Mouse (Mus musculus): ENCODE measurements around the gene Il12rb1. TPM values are rescaled to one million over a fixed set of nuclear protein-coding genes. Genes with fewer than 3 reads are reported as not detected.

Gene Il12rb1
- total RNA-seq, 2 experiments from 2014 or later, result 0.07 to 1.5 TPM

DNA sequence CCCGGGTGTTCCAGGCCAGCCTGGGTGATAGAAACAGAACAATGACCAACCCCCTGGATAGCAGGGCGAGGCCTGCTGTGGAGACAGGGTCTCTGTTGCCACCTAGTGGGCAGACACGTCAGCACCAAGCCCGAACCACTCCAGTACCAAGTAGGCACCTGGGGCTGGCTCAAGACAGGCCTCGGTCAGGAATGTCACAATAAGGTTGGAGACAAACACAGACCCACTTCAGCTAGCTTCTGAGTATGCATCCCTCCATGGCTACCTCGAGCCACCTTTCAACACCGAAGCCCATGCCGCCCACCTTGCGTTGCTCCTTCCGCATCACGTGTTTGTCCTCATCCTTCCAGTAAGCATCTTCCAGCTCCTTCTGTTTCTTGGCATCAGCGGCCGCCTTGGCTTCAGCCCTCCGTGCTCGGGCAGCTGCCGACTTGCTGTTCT is 61.4 kb downstream of the Il12rb1 start:
- peak; percentile 45 for ATAC-seq (ENCODE audit: poor library complexity, severe bottlenecking)

Other genes starting within 250 kb of the Il12rb1 start
- gene Isyna1, start 214.1 kb upstream of the Il12rb1 start, total RNA-seq (2015), result 11.8 and 11.9 TPM in 2 replicates
- 13.9 and 15.7 TPM in 2 replicates for gene Isyna1, start 214.1 kb upstream of the Il12rb1 start, total RNA-seq (2017)
- 35.7 and 38.2 TPM in 2 replicates for gene Ssbp4, start 199.6 kb upstream of the Il12rb1 start, total RNA-seq (2015)
- gene Ssbp4, start 199.6 kb upstream of the Il12rb1 start, total RNA-seq (2017), result 61.3 and 76.1 TPM in 2 replicates
- 62.2 and 64.6 TPM in 2 replicates for gene Lrrc25, start 192.3 kb upstream of the Il12rb1 start, total RNA-seq (2015)
- 29.3 and 33.8 TPM in 2 replicates for gene Lrrc25, start 192.3 kb upstream of the Il12rb1 start, total RNA-seq (2017)
- gene Gdf15, start 176.0 kb upstream of the Il12rb1 start, total RNA-seq (2015), result not detected in 2 replicates
- gene Gdf15, start 176.0 kb upstream of the Il12rb1 start, total RNA-seq (2017), result not detected in 2 replicates
- gene Pgpep1, start 148.1 kb upstream of the Il12rb1 start, total RNA-seq (2015), result 5.7 and 6.8 TPM in 2 replicates
- 1.5 and 4.0 TPM in 2 replicates for gene Pgpep1, start 148.1 kb upstream of the Il12rb1 start, total RNA-seq (2017)
- 82.1 and 84.4 TPM in 2 replicates for gene Lsm4, start 135.2 kb upstream of the Il12rb1 start, total RNA-seq (2015)
- gene Lsm4, start 135.2 kb upstream of the Il12rb1 start, total RNA-seq (2017), result 106 and 151 TPM in 2 replicates
- gene Jund, start 109.5 kb upstream of the Il12rb1 start, total RNA-seq (2015), result 26.7 and 44.1 TPM in 2 replicates
- 24.0 and 28.9 TPM in 2 replicates for gene Jund, start 109.5 kb upstream of the Il12rb1 start, total RNA-seq (2017)
- gene Iqcn, start 105.0 kb upstream of the Il12rb1 start, total RNA-seq (2015), result 0.11 and 0.27 TPM in 2 replicates
- gene Iqcn, start 105.0 kb upstream of the Il12rb1 start, total RNA-seq (2017), result 0.04 TPM in 1 of 2 replicates, not detected in the other
- not detected in 2 replicates for gene Gm3336, start 89.9 kb upstream of the Il12rb1 start, total RNA-seq (2015)
- not detected in 2 replicates for gene Gm3336, start 89.9 kb upstream of the Il12rb1 start, total RNA-seq (2017)
- not detected in 2 replicates for gene Pde4c, start 84.7 kb upstream of the Il12rb1 start, total RNA-seq (2015)
- not detected in 2 replicates for gene Pde4c, start 84.7 kb upstream of the Il12rb1 start, total RNA-seq (2017)
- gene Rab3a, start 53.8 kb upstream of the Il12rb1 start, total RNA-seq (2015), result 3.3 and 5.8 TPM in 2 replicates
- 2.1 and 5.1 TPM in 2 replicates for gene Rab3a, start 53.8 kb upstream of the Il12rb1 start, total RNA-seq (2017)
- 34.4 and 44.7 TPM in 2 replicates for gene Mpv17l2, start 47.5 kb upstream of the Il12rb1 start, total RNA-seq (2015)
- 8.4 and 15.9 TPM in 2 replicates for gene Mpv17l2, start 47.5 kb upstream of the Il12rb1 start, total RNA-seq (2017)
- 4.6 and 5.0 TPM in 2 replicates for gene Pik3r2, start 31.7 kb upstream of the Il12rb1 start, total RNA-seq (2015)
- 14.7 and 14.9 TPM in 2 replicates for gene Pik3r2, start 31.7 kb upstream of the Il12rb1 start, total RNA-seq (2017)
- gene Mast3, start 3.4 kb upstream of the Il12rb1 start, total RNA-seq (2015), result 56.2 and 65.4 TPM in 2 replicates
- gene Mast3, start 3.4 kb upstream of the Il12rb1 start, total RNA-seq (2017), result 14.4 and 24.6 TPM in 2 replicates
- gene Arrdc2, start 31.3 kb downstream of the Il12rb1 start, total RNA-seq (2015), result 9.0 and 11.0 TPM in 2 replicates
- gene Arrdc2, start 31.3 kb downstream of the Il12rb1 start, total RNA-seq (2017), result 10.5 and 11.1 TPM in 2 replicates
- gene Kcnn1, start 54.8 kb downstream of the Il12rb1 start, total RNA-seq (2015), result not detected in 2 replicates
- gene Kcnn1, start 54.8 kb downstream of the Il12rb1 start, total RNA-seq (2017), result 0.33 TPM in 1 of 2 replicates, not detected in the other
- 32.7 and 38.9 TPM in 2 replicates for gene Ccdc124, start 65.5 kb downstream of the Il12rb1 start, total RNA-seq (2015)
- 36.8 and 47.6 TPM in 2 replicates for gene Ccdc124, start 65.5 kb downstream of the Il12rb1 start, total RNA-seq (2017)
- gene Slc5a5, start 84.3 kb downstream of the Il12rb1 start, total RNA-seq (2015), result 0.07 TPM in 1 of 2 replicates, not detected in the other
- gene Slc5a5, start 84.3 kb downstream of the Il12rb1 start, total RNA-seq (2017), result not detected in 2 replicates
- 5,087 and 5,550 TPM in 2 replicates for gene Rpl18a, start 89.0 kb downstream of the Il12rb1 start, total RNA-seq (2015)
- 1,590 and 1,750 TPM in 2 replicates for gene Rpl18a, start 89.0 kb downstream of the Il12rb1 start, total RNA-seq (2017)
- gene Map1s, start 97.5 kb downstream of the Il12rb1 start, total RNA-seq (2015), result 15.0 and 17.1 TPM in 2 replicates
- 11.3 and 11.8 TPM in 2 replicates for gene Map1s, start 97.5 kb downstream of the Il12rb1 start, total RNA-seq (2017)

Measured in megakaryocyte, adult 5-6 weeks (primary cell).